Mouse (Mus musculus) ES-E14 (cell line): Measurements from ENCODE around the gene Atf7ip.

ENCODE experiments used
- CHD2 ChIP-seq: IDR thresholded peaks from 2 replicates; pipeline ENCODE4 v1.6.1; 2014; ENCODE audit warnings: mild to moderate bottlenecking, low read depth, low read length, inconsistent platforms
- MAFK ChIP-seq: IDR thresholded peaks from 2 replicates; pipeline ENCODE4 v1.6.1; 2014; ENCODE audit warnings: mild to moderate bottlenecking, low read depth, low read length, inconsistent platforms; ENCODE audit not compliant: insufficient read depth
- ZC3H11A ChIP-seq: IDR thresholded peaks from 2 replicates; pipeline ENCODE4 v1.6.1; 2012; ENCODE audit warnings: low read depth, mild to moderate bottlenecking, inconsistent platforms, low read length, borderline replicate concordance

- TF ChIP-seq CHD2, result no peak
- no peak for TF ChIP-seq ZC3H11A
- no peak for TF ChIP-seq MAFK
These were observed 12.5 kb upstream of the Atf7ip start for GRCm38 (mm10) chr6:136493486-136493885.
